Mouse (Mus musculus) liver, embryonic 14.5 days (tissue): ENCODE data around the gene Pip5k1b. TPM values are rescaled to one million over a fixed set of nuclear protein-coding genes. Genes with fewer than 3 reads are reported as not detected.

Source experiments
- ATAC-seq: fragments of 200-750 bp; cut with Nextera tagmentation; 2 replicates; pipeline ENCODE4 v1.8.0; 2017; ENCODE audit warnings: moderate number of reproducible peaks, mild to moderate bottlenecking, moderate library complexity; ENCODE audit not compliant: insufficient read depth
- DNase-seq, 3 experiments: peaks; one replicate each; pipeline ENCODE4 v3.0.0-alpha.2; 2012 to 2013; ENCODE audit warnings: low read depth in 3 of 3, low spot score in 3 of 3
- H3K27ac ChIP-seq: fragments of 300-500 bp; sonication (generic); 2 replicates; pipeline ENCODE4 v1.5.1; 2014; ENCODE audit warnings: moderate library complexity, mild to moderate bottlenecking, control low read depth, inconsistent platforms
- H3K27me3 ChIP-seq: fragments of 300-500 bp; sonication (generic); 2 replicates; pipeline ENCODE4 v1.6.1; 2014; ENCODE audit warnings: mild to moderate bottlenecking, low read length, moderate library complexity; ENCODE audit not compliant: control insufficient read depth, insufficient read depth
- H3K36me3 ChIP-seq: fragments of 300-500 bp; sonication (generic); replicated peaks from 2 replicates; pipeline ENCODE4 v1.6.1; 2014; ENCODE audit warnings: low read depth; ENCODE audit not compliant: control insufficient read depth, insufficient read depth
- H3K4me1 ChIP-seq, 2 experiments: fragments of 200-500 bp in 1 of 2; fragments of 300-500 bp in 1 of 2; sonication (generic) in 1 of 2; replicated peaks; 2 replicates each; pipeline ENCODE4 v1.6.1; 2012 to 2014; ENCODE audit warnings: antibody characterized with exemption in 1 of 2, inconsistent platforms in 1 of 2, low read length in 1 of 2; ENCODE audit not compliant: control insufficient read depth in 2 of 2, insufficient read depth in 2 of 2
- H3K4me2 ChIP-seq: fragments of 300-500 bp; sonication (generic); 2 replicates; pipeline ENCODE4 v1.6.1; 2014; ENCODE audit warnings: low read depth, mild to moderate bottlenecking, control low read depth, moderate library complexity
- H3K4me3 ChIP-seq, 2 experiments: fragments of 200-500 bp in 1 of 2; fragments of 300-500 bp in 1 of 2; sonication (generic) in 1 of 2; 2 replicates each; pipeline ENCODE4 v1.5.1; 2012 to 2014; ENCODE audit warnings: low read depth in 2 of 2, low read length in 2 of 2, mild to moderate bottlenecking in 2 of 2, control low read depth in 1 of 2, inconsistent platforms in 1 of 2, moderate library complexity in 1 of 2; ENCODE audit not compliant: insufficient read depth in 1 of 2
- H3K9ac ChIP-seq: fragments of 300-500 bp; sonication (generic); replicated peaks from 2 replicates; pipeline ENCODE4 v1.6.1; 2014; ENCODE audit warnings: mild to moderate bottlenecking, control low read depth, moderate library complexity
- H3K9me3 ChIP-seq: fragments of 300-500 bp; sonication (generic); 2 replicates; pipeline ENCODE4 v1.6.1; 2016; ENCODE audit warnings: low read length, mixed read lengths; ENCODE audit not compliant: control insufficient read depth
- CTCF ChIP-seq: IDR thresholded peaks from 2 replicates; pipeline ENCODE4 v1.5.1; 2016; ENCODE audit warnings: antibody characterized with exemption, low read depth, control low read depth
- EP300 ChIP-seq: IDR thresholded peaks from 2 replicates; pipeline ENCODE4 v1.6.1; 2016; ENCODE audit warnings: antibody characterized with exemption, low read depth
- WGBS: fragments of 180-500 bp; shearing (Covaris S2); extraction: QIAGEN DNeasy Blood & Tissue Kit; methylation state at CpG from one replicate; pipeline ENCODE4 v1.1.7; 2014; ENCODE audit not compliant: insufficient replicate concordance; 5-methylcytosine and 5-hydroxymethylcytosine counted together
- polyA plus RNA-seq, 2 experiments: library from polyadenylated mRNA; depleted of rRNA in 1 of 2; stranded (reverse) in 1 of 2; unstranded in 1 of 2; fragments of >200 nt; fragmentation: Nextera tagmentation in 1 of 2; extraction: Ambion mirVana in 1 of 2; gene quantifications; 2 replicates each; pipeline versions ENCODE4 v1.2.1 to v1.2.3; 2012 to 2014

Gene Pip5k1b
- polyA plus RNA-seq, 2 experiments: 8.1 to 10.8 TPM

- no peak for TF ChIP-seq EP300
- no peak for TF ChIP-seq CTCF
- H3K4me2 ChIP-seq: no peak overlapping the region
- no peaks in the 10 kb centered on the region for H3K36me3 ChIP-seq
- DNase-seq (no peak), ATAC-seq (no peak)
- no peak overlapping the region for H3K4me3 ChIP-seq
- H3K27ac ChIP-seq: no peak overlapping the region
- H3K9me3 ChIP-seq: no peaks in the 10 kb centered on the region
- H3K27me3 ChIP-seq: no peaks in the 10 kb centered on the region
- no peak overlapping the region for H3K9ac ChIP-seq
- no peaks in the 10 kb centered on the region for H3K4me1 ChIP-seq
- WGBS: 55% methylated on average over 1 of the region's 1 CpGs
Measured at GRCm38 (mm10) chr19:24326969-24327368, 228.7 kb downstream of the Pip5k1b start.

- no peaks in the 10 kb centered on the region for H3K27me3 ChIP-seq
- H3K9me3 ChIP-seq: no peaks in the 10 kb centered on the region
- WGBS: 72% methylated on average over 6 of the region's 6 CpGs
- ATAC-seq (no peak), DNase-seq (no peak)
- H3K4me3 ChIP-seq: no peak overlapping the region
- TF ChIP-seq EP300: no peak
- TF ChIP-seq CTCF: no peak
- H3K4me2 ChIP-seq: no peak overlapping the region
- H3K36me3 ChIP-seq: no peaks in the 10 kb centered on the region
- no peak overlapping the region for H3K27ac ChIP-seq
- H3K4me1 ChIP-seq: no peaks in the 10 kb centered on the region
- H3K9ac ChIP-seq: no peak overlapping the region
Measured at GRCm38 (mm10) chr19:24325692-24326091, 230.0 kb downstream of the Pip5k1b start.

GRCm38 (mm10) chr19:24323841-24324613 lies 231.6 kb downstream of the Pip5k1b start:
- TF ChIP-seq CTCF: no peak
- TF ChIP-seq EP300: no peak
- Histone ChIP-seq H3K27ac (no peak overlapping the region), H3K4me1 (no peaks in the 10 kb centered on the region), H3K4me2 (no peak overlapping the region), H3K27me3 (no peaks in the 10 kb centered on the region), H3K9me3 (no peaks in the 10 kb centered on the region), H3K4me3 (no peak overlapping the region), H3K9ac (no peak overlapping the region), H3K36me3 (no peaks in the 10 kb centered on the region)
- 65% methylated on average over 10 of the region's 10 CpGs for WGBS
- ATAC-seq (no peak), DNase-seq (no peak)

GRCm38 (mm10) chr19:24321900-24322311 lies 233.8 kb downstream of the Pip5k1b start:
- no peaks in the 10 kb centered on the region for H3K9me3 ChIP-seq
- ATAC-seq (no peak), DNase-seq (no peak)
- TF ChIP-seq EP300: no peak
- no peak for TF ChIP-seq CTCF
- H3K27me3 ChIP-seq: no peaks in the 10 kb centered on the region
- H3K27ac ChIP-seq: no peak overlapping the region
- H3K4me2 ChIP-seq: no peak overlapping the region
- no peaks in the 10 kb centered on the region for H3K4me1 ChIP-seq
- no peaks in the 10 kb centered on the region for H3K36me3 ChIP-seq
- no peak overlapping the region for H3K4me3 ChIP-seq
- WGBS: 74% methylated on average over 8 of the region's 8 CpGs
- no peak overlapping the region for H3K9ac ChIP-seq

GRCm38 (mm10) chr19:24321211-24321899 lies 234.3 kb downstream of the Pip5k1b start:
- Histone ChIP-seq H3K27me3 (no peaks in the 10 kb centered on the region), H3K4me2 (no peak overlapping the region), H3K9me3 (no peaks in the 10 kb centered on the region), H3K27ac (no peak overlapping the region), H3K9ac (no peak overlapping the region), H3K4me3 (no peak overlapping the region), H3K36me3 (no peaks in the 10 kb centered on the region), H3K4me1 (no peaks in the 10 kb centered on the region)
- ATAC-seq (no peak), DNase-seq (no peak)
- WGBS: 77% methylated on average over 6 of the region's 6 CpGs
- no peak for TF ChIP-seq EP300
- TF ChIP-seq CTCF: no peak
